Mouse (Mus musculus): ENCODE measurements around the gene Magea2. TPM values are rescaled to one million over a fixed set of nuclear protein-coding genes. Genes with fewer than 3 reads are reported as not detected.
"Not testable (repeated sequence)": the region's sequence is repeated elsewhere in the genome, so short reads cannot be mapped to it uniquely, and the experiment has no call there.

The Magea2 gene
- polyA plus RNA-seq (2016; fragmentation: Nextera tagmentation; extraction: Ambion mirVana): not detected in 2 replicates

GRCm38 (mm10) chrX:155093566-155093965 lies at the start of gene Magea2:
Gene Magea2 (minus strand): TSS chrX:155093666.
- H3K4me3 ChIP-seq; H3K27ac ChIP-seq (replicated peaks); H3K27me3 ChIP-seq (ENCODE audit: low read depth, poor library complexity, severe bottlenecking); DNase-seq (ENCODE audit: low spot score); H3K4me1 ChIP-seq; H3K36me3 ChIP-seq; H3K9me3 ChIP-seq (replicated peaks): not testable (repeated sequence)
- WGBS: 93% methylated on average over 3 of the region's 4 CpGs

- not testable (repeated sequence) for H3K4me3 ChIP-seq; H3K36me3 ChIP-seq; H3K27me3 ChIP-seq (ENCODE audit: low read depth, poor library complexity, severe bottlenecking); H3K27ac ChIP-seq (replicated peaks); DNase-seq (ENCODE audit: low spot score); H3K4me1 ChIP-seq; H3K9me3 ChIP-seq (replicated peaks)
- WGBS: 87% methylated on average over 3 of the region's 3 CpGs
Observed at GRCm38 (mm10) chrX:155128312-155128711, 34.8 kb upstream of the Magea2 start, which contains the start of gene Cldn34b2. Gene Cldn34b2 (minus strand): TSS chrX:155128412.

- H3K9me3 ChIP-seq (replicated peaks): no peaks in the 10 kb centered on the region
- no peaks in the 10 kb centered on the region for H3K4me1 ChIP-seq
- DNase-seq (ENCODE audit: low spot score): no peak
- no peaks in the 10 kb centered on the region for H3K36me3 ChIP-seq
- H3K27me3 ChIP-seq (ENCODE audit: low read depth, poor library complexity, severe bottlenecking): no peaks in the 10 kb centered on the region
- H3K4me3 ChIP-seq: no peak overlapping the region
- no peak overlapping the region for H3K27ac ChIP-seq (replicated peaks)
Observed at GRCm38 (mm10) chrX:155098024-155098423, 4.6 kb upstream of the Magea2 start.

GRCm38 (mm10) chrX:155089693-155090092 lies 3.8 kb downstream of the Magea2 start, which contains the start of gene Magea1:
Gene Magea1 (minus strand): TSS chrX:155089793.
- H3K4me3 ChIP-seq; H3K4me1 ChIP-seq; H3K27ac ChIP-seq (replicated peaks); H3K36me3 ChIP-seq; H3K9me3 ChIP-seq (replicated peaks); DNase-seq (ENCODE audit: low spot score); H3K27me3 ChIP-seq (ENCODE audit: low read depth, poor library complexity, severe bottlenecking): not testable (repeated sequence)
- 100% methylated on average over 1 of the region's 2 CpGs for WGBS

GRCm38 (mm10) chrX:155063045-155063444 lies 30.4 kb downstream of the Magea2 start, which contains the start of gene Magea5:
Gene Magea5 (minus strand): TSS chrX:155063145.
- not testable (repeated sequence) for H3K27me3 ChIP-seq (ENCODE audit: low read depth, poor library complexity, severe bottlenecking); DNase-seq (ENCODE audit: low spot score); H3K4me1 ChIP-seq; H3K4me3 ChIP-seq; H3K9me3 ChIP-seq (replicated peaks); H3K27ac ChIP-seq (replicated peaks); H3K36me3 ChIP-seq
- WGBS: 96% methylated on average over 16 of the region's 16 CpGs

- not testable (repeated sequence) for H3K9me3 ChIP-seq (replicated peaks); H3K27me3 ChIP-seq (ENCODE audit: low read depth, poor library complexity, severe bottlenecking); H3K4me3 ChIP-seq; H3K27ac ChIP-seq (replicated peaks); DNase-seq (ENCODE audit: low spot score); H3K36me3 ChIP-seq; H3K4me1 ChIP-seq
- 89% methylated on average over 11 of the region's 11 CpGs for WGBS
Observed at GRCm38 (mm10) chrX:154995750-154996149, 97.7 kb downstream of the Magea2 start, which contains the start of gene Magea8. Gene Magea8 (minus strand): TSS chrX:154995850.

Other genes starting within 250 kb of the Magea2 start
- gene Cldn34b1, start 203.4 kb downstream of the Magea2 start, polyA plus RNA-seq (2016; fragmentation: Nextera tagmentation; extraction: Ambion mirVana): not detected in 2 replicates
- not detected in 2 replicates for gene Magea6, start 157.7 kb downstream of the Magea2 start, polyA plus RNA-seq (2016; fragmentation: Nextera tagmentation; extraction: Ambion mirVana)
- gene Magea3, start 144.2 kb downstream of the Magea2 start, polyA plus RNA-seq (2016; fragmentation: Nextera tagmentation; extraction: Ambion mirVana): not detected in 2 replicates
- gene Magea8, start 97.8 kb downstream of the Magea2 start, polyA plus RNA-seq (2016; fragmentation: Nextera tagmentation; extraction: Ambion mirVana): not detected in 2 replicates
- not detected in 2 replicates for gene Magea5, start 30.5 kb downstream of the Magea2 start, polyA plus RNA-seq (2016; fragmentation: Nextera tagmentation; extraction: Ambion mirVana)
- not detected in 2 replicates for gene Magea1, start 3.9 kb downstream of the Magea2 start, polyA plus RNA-seq (2016; fragmentation: Nextera tagmentation; extraction: Ambion mirVana)
- not detected in 2 replicates for gene Cldn34b2, start 34.7 kb upstream of the Magea2 start, polyA plus RNA-seq (2016; fragmentation: Nextera tagmentation; extraction: Ambion mirVana)
- gene Sat1, start 122.8 kb upstream of the Magea2 start, polyA plus RNA-seq (2016; fragmentation: Nextera tagmentation; extraction: Ambion mirVana): 76.2 and 81.1 TPM in 2 replicates
- gene Acot9, start 168.8 kb upstream of the Magea2 start, polyA plus RNA-seq (2016; fragmentation: Nextera tagmentation; extraction: Ambion mirVana): 19.6 and 20.0 TPM in 2 replicates
- 274 and 302 TPM in 2 replicates for gene Prdx4, start 247.1 kb upstream of the Magea2 start, polyA plus RNA-seq (2016; fragmentation: Nextera tagmentation; extraction: Ambion mirVana)

Measured in midbrain, embryonic 10.5 days (tissue).